Mouse (Mus musculus) small intestine, adult 2 months (tissue): Measurements from ENCODE around the gene Ezh2. TPM values are rescaled to one million over a fixed set of nuclear protein-coding genes. Genes with fewer than 3 reads are reported as not detected.

Source experiments
- H3K27ac ChIP-seq: fragments of 200-500 bp; 2 replicates; pipeline ENCODE4 v1.5.1; 2012; ENCODE audit warnings: low read depth, low read length, control low read depth, inconsistent platforms; ENCODE audit not compliant: insufficient read depth
- H3K27me3 ChIP-seq: fragments of 200-500 bp; 2 replicates; pipeline ENCODE4 v1.6.1; 2012; ENCODE audit warnings: mild to moderate bottlenecking, moderate library complexity, low read length, inconsistent platforms; ENCODE audit not compliant: control insufficient read depth, insufficient read depth
- H3K36me3 ChIP-seq: fragments of 200-500 bp; 2 replicates; pipeline ENCODE4 v1.6.1; 2012; ENCODE audit warnings: mild to moderate bottlenecking, low read length, control low read depth, inconsistent platforms; ENCODE audit not compliant: control insufficient read depth, insufficient read depth
- H3K4me1 ChIP-seq: fragments of 200-500 bp; 2 replicates; pipeline ENCODE4 v1.6.1; 2012; ENCODE audit warnings: low read length, inconsistent platforms, mixed read lengths; ENCODE audit not compliant: control insufficient read depth, insufficient read depth, insufficient read length
- H3K4me3 ChIP-seq: fragments of 200-500 bp; 2 replicates; pipeline ENCODE4 v1.5.1; 2012; ENCODE audit warnings: low read depth, mild to moderate bottlenecking, control low read depth, inconsistent platforms, low read length, moderate library complexity
- CTCF ChIP-seq: fragments of 200-500 bp; IDR thresholded peaks from 2 replicates; pipeline ENCODE4 v1.5.1; 2012; ENCODE audit warnings: low read depth, mild to moderate bottlenecking, control low read depth, inconsistent platforms, low read length, moderate library complexity, mixed read lengths; ENCODE audit not compliant: insufficient replicate concordance, insufficient read length; ENCODE audit errors: extremely low read depth
- POLR2A ChIP-seq: fragments of 200-500 bp; IDR thresholded peaks from 2 replicates; pipeline ENCODE4 v1.6.1; 2012; ENCODE audit warnings: low read depth, mild to moderate bottlenecking, control low read depth, inconsistent platforms, low read length, moderate library complexity
- WGBS: fragments of 180-500 bp; shearing (Covaris S2); methylation state at CpG from one replicate; pipeline ENCODE4 v1.1.7; 2018; 5-methylcytosine and 5-hydroxymethylcytosine counted together
- polyA plus RNA-seq: library from polyadenylated mRNA; depleted of rRNA; stranded (reverse); fragments of >200 nt; gene quantifications from 2 replicates; pipeline ENCODE4 v1.2.3, GENCODE M21; 2012; rRNA removed

The Ezh2 gene
- polyA plus RNA-seq, 1 experiment, result 3.8 TPM

DNA sequence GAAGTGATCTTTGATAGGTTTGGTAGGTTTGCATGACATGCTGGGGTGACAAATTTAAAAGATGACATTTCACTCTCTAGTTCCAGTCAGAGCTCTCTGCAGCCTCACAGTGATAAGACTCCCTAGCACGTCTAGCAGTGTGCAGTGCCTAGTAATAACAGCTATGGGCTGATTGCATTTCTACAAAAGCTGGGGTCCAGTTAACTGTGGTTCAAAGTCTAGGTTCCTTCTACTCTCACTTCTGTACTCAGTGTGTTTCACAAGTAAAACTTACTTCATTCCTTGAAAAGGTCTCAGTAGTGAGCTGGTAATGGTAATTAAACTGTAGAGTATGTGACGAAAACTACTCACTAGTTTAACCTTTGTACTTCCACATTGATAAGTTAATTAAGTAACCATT is 75.1 kb downstream of the Ezh2 start:
- Histone ChIP-seq H3K27ac (no peak overlapping the region), H3K4me3 (no peak overlapping the region), H3K27me3 (no peaks in the 10 kb centered on the region), H3K4me1 (no peaks in the 10 kb centered on the region), H3K36me3 (peaks cover 75% of the 10 kb centered on the region)
- WGBS, result 59% methylated on average over 2 of the region's 2 CpGs
- TF ChIP-seq CTCF, result no peak
- no peak for TF ChIP-seq POLR2A

DNA sequence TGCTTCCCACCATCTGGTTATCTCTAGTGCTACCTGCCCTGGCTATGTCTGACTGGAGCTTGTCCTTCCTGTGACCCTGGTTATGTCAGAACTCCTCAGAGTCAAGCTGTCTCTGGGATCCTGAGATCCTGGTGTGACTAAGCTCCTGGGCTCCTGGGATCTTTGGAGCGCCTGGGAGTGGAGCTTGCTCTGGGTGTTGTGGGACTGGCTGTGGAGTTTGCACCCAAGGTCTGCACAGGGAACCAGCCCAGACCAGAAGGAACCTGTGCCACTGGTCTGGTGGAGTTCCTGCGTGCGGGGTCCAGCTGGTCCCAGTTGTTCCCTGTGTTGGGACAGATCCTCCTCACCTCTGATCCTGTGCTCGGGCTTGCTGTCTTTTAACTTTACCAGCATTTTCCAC is 100.6 kb downstream of the Ezh2 start:
- Histone ChIP-seq H3K4me3 (no peak overlapping the region), H3K27ac (peak overlapping the region; percentile 54), H3K36me3 (peaks cover 1% of the 10 kb centered on the region; the same call in 1 of the 2 replicates), H3K4me1 (0 out of 2 replicates have a peak, but pooled peaks cover 3% of the 10 kb centered on the region), H3K27me3 (no peaks in the 10 kb centered on the region)
- WGBS, result 63% methylated on average over 4 of the region's 4 CpGs
- TF ChIP-seq POLR2A, result no peak
- TF ChIP-seq CTCF, result no peak

DNA sequence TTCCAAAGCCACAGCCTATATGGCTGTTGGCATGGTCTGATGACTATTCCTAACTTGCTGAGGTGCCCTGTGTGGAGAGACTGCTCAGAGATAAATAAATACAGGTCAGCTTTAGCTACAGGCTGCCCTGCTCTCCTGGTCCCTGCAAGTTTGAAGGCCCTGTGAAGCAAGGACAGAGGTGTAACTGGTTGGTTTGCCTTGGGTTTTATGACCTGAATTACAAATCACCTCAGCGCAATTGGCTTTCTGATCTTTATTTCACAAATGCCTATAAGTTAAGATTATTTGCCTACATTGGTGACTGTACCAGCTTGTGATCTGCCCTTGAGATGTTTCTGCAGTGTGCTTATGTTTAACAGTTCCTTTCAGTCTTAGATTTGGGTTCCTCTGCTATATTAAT is 113.1 kb downstream of the Ezh2 start:
- no peak overlapping the region for H3K27ac ChIP-seq
- no peaks in the 10 kb centered on the region for H3K27me3 ChIP-seq
- peaks cover 6% of the 10 kb centered on the region; the same call in 1 of the 2 replicates for H3K4me1 ChIP-seq
- H3K36me3 ChIP-seq, result 0 out of 2 replicates have a peak, but pooled peaks cover 2% of the 10 kb centered on the region
- no peak for TF ChIP-seq CTCF
- TF ChIP-seq POLR2A, result no peak
- 54% methylated on average over 1 of the region's 1 CpGs for WGBS
- no peak overlapping the region for H3K4me3 ChIP-seq

Other genes with a start within 250 kb of the Ezh2 start
- 6.0 and 8.9 TPM in 2 replicates for gene Cul1, start 141.9 kb downstream of the Ezh2 start, polyA plus RNA-seq
- 14.9 and 15.3 TPM in 2 replicates for gene Pdia4, start 218.1 kb upstream of the Ezh2 start, polyA plus RNA-seq
- 0.08 and 0.10 TPM in 2 replicates for gene Zfp786, start 235.5 kb upstream of the Ezh2 start, polyA plus RNA-seq
- gene Zfp398, start 240.3 kb upstream of the Ezh2 start, polyA plus RNA-seq, result 4.1 and 4.2 TPM in 2 replicates